Mouse (Mus musculus): Measurements from ENCODE around the gene Dapk3.

Gene Dapk3
- long read RNA-seq, experiment 1, transcript Dapk3-202 (9 exons, 1,730 nt), result major isoform, 77 of 103 reads
- long read RNA-seq, experiment 1, partial matches to known transcripts, result 3 of 103 reads
- long read RNA-seq, experiment 1, other reads (novel, unspliced or antisense), result 15 of 103 reads
- long read RNA-seq, experiment 2, transcript Dapk3-202 (9 exons, 1,730 nt), result major isoform, 94 of 132 reads
- long read RNA-seq, experiment 2, transcript Dapk3-209 (8 exons, 1,482 nt), result minor isoform, 10 of 132 reads
- long read RNA-seq, experiment 2, transcript Dapk3-201 (9 exons, 1,676 nt), result minor isoform, 5 of 132 reads
- long read RNA-seq, experiment 2, partial matches to known transcripts, result 4 of 132 reads
- long read RNA-seq, experiment 2, other reads (novel, unspliced or antisense), result 18 of 132 reads

DNA sequence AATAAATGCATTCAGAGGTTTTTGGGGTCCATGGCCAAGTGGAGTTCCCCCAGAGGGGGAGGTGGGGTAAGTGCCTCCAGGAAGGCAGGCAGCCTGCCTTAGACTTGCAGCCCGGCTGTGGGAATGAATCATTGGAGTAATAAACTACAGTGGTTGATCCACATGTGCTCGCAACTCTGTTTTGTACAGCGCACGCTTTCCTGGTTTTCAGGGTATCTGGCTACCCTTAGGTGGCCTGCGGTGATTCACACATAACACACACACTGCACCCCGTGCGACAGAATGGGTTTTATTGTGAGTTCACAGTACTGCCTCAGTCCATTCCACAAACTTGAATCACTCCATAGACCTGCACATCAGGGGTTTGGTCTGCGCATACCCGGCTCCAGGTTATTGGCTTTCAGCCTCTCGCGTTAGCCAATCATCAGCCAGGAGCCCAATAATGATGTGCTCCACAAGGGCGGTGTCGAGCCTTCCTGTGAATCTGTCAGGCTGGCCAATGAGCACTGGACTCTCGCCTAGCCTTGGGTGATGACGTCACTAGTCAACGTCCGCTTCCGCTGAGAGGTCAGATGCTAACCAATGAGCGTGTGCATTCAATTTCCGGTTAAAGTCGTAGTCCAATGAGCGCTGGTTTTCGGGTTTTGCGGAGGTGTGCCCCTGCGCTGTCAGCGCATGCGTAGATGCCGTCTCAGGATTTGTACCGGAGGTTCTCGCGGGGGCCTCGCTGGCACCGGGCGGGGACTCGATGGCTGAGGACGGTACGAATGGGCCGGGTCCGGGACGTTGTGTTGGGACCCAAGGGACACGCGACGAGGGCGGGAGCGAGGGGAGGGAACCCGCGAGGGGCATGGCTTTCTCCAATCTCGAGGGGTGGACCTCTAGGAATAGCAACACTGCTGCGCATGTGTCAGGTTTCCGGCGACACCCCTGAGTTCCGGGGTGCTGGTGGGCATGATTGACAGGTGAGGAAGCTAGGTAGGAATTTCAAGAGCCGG lies at the start of gene Dapk3:
TSS of gene Dapk3 (plus strand) at position 670 of the 998 bp plus-strand sequence.
- intact Hi-C loops (cut with DNase I), result no loop called here

DNA sequence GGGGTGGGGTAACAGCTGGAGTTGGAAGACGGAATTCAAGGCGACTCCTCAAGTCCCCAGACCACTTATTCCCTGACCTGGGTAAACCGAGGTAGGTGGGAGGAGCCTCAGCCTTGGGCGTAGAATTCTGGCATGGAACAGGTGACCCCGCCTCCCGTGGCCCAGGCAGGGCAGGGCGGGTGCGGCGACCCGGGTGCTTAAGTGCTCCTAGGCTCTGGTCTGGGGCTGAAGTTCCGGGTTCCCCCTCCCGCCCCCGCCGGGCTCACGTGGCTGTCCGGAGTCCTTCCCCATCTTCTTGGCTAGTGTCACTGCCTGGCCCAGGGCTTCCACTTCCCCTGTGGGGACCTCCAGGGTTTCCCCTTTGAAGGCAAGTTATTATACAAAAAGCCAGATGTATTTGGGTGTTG lies 48.6 kb upstream of the Dapk3 start:
- intact Hi-C loops (cut with DNase I), result no loop called here

GRCm38 (mm10) chr10:81134966-81135681 lies 47.7 kb upstream of the Dapk3 start, which contains the start of gene Zbtb7a:
Gene Zbtb7a, plus strand, starts transcription at chr10:81135220.
- intact Hi-C loops (cut with DNase I), result loop anchor here (5.0 kb wide), 1 partner anchor 42 kb away; the partner anchor contains the start of gene Eef2

DNA sequence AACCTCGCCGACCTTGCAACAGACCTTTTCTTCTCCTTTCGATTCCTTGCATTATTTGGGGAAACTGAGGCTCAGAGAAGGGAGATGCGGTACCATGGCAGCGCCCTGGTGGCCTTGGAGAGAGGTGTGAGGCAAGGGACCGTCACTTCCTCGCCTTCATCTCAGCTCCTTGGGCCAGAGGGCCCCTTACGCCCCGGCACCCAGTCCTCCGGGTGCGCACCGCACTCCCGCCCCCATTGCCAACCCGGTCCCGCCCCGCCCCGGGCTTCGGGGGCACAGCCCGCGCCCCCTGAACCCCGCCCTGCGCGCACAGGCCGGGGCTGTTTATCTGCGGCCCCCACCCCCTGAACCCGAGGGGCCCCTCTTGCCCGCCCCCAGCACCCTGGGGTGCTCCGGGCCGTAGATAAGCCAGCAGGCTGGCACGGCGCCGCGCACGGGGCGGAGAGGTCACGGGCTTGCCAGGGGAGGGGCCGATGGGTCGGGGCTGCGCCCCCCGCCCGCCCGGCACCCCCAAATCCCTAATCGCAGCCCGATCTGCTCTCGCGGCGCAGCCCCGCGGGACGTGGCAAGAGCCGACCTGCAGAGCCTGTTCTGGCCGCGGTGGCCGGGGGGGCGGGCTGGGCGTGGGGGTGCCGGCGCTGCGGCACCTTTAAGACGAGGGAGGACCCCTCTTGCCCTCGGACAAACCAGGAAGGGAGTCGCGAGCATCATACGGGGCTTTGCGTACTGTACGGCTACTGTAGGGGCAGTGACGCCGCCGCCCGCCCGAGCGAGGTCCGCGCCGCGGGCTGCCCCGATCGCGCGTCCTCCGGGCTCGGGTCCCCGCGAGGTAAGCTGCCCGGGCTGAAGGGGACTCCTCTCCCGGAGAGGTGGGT lies 46.7 kb upstream of the Dapk3 start:
- intact Hi-C loops (cut with DNase I), result loop anchor here (5.0 kb wide), 1 partner anchor 41 kb away; the partner anchor contains the start of gene Eef2

DNA sequence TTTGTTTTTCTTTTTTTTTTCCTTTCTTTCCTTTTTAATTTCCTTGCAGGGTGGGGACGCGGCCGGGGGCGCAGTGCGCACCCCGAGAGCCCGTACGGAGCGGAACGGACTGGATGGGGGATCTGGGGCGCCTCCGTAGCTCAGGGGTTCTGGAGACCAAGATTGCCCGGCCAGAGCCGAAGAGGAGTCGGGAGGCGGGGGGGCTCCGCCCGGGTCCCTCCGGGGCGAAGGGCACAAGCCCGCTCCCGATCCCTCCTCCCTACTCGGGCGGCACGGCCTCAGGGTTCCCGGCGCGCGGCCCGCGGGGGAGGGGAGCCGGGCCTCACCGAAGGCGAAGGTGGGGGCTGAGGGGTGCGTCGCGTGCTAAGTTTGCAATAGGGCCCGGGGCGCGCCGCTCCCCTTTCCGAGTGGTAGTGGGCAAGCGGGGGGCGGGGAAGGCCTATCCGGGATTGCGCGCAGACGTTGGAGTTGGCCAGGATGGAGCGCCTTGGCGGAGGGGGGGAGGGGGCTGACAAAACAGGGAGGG lies 46.0 kb upstream of the Dapk3 start:
- intact Hi-C loops (cut with DNase I), result loop anchor here (5.0 kb wide), 1 partner anchor 41 kb away; the partner anchor contains the start of gene Eef2

DNA sequence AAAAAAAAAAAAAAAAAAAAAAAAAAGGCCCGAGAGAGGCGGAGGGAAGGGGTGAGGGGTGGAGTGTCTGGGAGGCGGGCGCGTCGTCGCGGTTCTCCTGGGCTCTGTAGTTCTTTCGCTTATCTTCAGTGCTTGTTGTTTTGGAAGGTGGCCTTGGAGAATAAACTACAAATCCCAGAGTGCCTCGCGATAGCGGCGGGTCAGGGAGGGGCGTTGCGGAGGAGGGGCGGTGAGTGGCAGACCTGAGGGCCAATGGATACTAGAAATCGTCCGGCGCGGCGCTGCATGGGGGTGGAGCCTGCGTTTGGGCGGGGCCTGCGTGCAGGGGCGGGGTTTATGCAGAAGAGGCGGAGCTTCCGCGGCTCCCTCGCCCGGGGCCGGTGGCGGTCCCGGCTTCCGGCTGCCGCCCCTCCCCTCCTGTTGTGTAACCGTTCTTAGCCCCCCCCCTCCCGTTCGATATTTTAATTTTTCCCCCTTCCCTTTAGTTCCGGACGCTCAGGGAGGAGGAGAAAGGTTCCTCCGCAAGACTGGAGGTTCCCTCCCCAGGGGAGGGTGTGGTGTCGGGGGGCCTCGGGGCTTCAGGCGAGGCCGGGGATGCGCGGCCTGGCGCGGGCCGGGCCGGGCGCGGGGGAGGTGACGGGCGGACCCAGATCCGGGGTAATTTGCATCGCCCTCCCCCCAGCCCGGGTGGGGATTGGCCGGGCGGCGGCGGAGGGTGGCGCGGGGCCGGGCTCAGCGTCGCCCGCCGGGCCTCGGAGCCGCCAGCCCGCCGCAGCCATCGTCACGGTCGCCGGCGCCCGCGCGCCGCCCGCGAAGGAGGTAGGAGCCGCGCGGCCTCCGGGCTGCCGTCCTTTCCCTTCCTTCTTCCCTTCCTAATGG lies 45.3 kb upstream of the Dapk3 start:
- intact Hi-C loops (cut with DNase I), result loop anchor here (5.0 kb wide), 1 partner anchor 40 kb away; the partner anchor contains the start of gene Eef2

DNA sequence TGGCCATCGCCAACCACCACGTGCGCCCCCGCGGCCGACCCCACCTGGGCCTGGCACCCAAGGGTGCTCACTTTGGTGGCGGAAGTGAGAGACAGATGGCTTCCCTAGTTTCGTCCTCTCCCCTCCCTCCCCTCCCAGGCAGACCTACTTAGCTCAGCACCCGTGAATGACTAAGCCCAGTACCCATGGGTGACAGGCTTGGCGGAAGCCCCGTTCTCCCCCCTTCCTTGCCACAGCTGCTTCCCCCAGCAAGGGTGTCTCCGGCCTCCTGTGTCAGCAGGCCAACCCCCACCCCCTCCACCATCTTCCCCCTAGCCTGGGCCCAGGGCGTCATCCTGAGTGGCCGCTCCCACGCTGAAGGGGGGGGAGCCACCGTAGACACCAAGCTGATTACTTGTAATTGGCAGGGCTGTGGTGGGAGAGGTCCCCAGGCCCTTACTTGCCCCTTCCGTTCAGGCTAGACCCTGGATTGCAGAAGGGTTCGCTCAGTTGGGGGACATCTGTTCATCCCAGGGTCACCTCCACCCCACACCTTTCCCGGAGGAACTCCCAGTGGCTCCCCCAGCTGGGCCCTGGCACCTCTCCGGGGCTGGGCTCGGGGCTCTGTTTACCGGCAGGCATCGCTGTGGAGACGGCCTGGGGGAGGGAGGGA lies 44.5 kb upstream of the Dapk3 start:
- intact Hi-C loops (cut with DNase I), result loop anchor here (5.0 kb wide), 1 partner anchor 39 kb away; the partner anchor contains the start of gene Eef2

GRCm38 (mm10) chr10:81138821-81139528 lies 43.8 kb upstream of the Dapk3 start:
- intact Hi-C loops (cut with DNase I), result loop anchor here (5.0 kb wide), 1 partner anchor 38 kb away; the partner anchor contains the start of gene Eef2

DNA sequence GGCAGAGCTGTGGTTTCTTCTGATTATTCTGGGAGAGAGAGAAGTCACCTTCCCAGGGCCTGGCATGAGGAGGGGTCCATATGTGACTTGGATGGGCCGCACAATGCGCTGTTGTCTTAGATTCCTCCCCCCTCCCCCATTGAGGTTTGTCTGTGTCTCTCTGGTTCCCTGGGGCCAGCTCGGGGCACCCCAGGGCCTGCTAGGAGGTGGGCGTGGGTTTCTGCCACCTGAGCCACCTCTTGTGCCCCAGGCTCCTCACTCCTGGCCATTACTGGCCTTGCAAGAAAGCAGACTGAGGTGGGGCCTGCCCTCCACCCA lies 43.3 kb upstream of the Dapk3 start:
- intact Hi-C loops (cut with DNase I), result loop anchor here (5.0 kb wide), 1 partner anchor 38 kb away; the partner anchor contains the start of gene Eef2

DNA sequence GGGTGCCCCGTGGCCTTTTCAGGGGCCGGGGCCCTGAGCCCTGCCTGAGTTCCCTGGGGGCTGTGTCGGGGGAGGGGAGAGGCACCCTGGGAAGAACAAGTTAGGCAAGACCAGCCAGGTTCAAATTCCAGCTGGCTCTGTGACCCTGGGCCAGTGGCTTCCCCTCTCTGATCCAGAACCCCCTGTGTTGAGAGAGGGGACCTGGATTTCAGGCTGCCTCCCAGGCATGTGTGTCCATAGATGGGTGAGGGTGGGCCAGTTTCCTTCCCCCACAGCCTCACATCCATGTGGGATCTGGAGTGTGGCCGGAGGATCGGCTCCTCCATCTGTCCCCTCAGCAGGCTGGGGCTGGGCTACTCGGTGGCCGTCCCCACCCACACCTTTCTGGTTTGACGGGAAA lies 42.8 kb upstream of the Dapk3 start:
- intact Hi-C loops (cut with DNase I), result no loop called here

DNA sequence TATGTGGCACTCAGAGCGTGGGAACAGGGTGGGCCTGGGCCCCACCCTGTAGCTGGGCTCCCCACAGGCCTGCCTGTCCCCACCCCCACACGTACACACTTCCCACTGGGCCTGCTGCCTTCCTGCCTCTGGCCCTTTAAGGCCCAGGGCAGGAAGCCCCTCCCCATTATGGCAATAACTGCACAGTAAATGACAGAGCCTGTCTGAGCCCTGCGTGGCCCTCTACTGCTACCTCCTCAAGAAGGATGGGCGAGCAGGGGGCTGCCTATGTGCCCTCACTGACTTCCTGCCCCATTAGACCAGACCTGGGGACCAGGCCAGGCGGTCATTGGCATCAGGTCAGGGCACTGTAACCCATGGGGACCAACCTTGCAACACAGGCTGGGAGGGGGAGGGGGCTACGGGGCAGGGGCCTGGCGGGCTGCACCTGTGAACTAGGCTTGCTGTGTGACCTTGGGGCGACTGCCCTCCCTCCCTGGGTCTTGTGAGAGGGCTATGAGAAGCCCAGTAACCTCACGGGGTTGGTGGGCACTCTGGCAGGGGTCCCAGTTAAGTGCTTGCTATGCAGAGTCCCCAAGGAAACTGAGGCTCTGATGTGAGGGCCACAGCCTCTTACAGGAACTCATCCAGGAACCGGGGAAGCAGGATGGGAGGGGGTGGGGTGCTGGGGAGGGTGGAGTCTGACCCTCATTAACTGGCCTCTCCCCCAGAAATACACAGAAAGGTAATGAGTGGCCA lies 41.9 kb upstream of the Dapk3 start:
- intact Hi-C loops (cut with DNase I), result no loop called here

DNA sequence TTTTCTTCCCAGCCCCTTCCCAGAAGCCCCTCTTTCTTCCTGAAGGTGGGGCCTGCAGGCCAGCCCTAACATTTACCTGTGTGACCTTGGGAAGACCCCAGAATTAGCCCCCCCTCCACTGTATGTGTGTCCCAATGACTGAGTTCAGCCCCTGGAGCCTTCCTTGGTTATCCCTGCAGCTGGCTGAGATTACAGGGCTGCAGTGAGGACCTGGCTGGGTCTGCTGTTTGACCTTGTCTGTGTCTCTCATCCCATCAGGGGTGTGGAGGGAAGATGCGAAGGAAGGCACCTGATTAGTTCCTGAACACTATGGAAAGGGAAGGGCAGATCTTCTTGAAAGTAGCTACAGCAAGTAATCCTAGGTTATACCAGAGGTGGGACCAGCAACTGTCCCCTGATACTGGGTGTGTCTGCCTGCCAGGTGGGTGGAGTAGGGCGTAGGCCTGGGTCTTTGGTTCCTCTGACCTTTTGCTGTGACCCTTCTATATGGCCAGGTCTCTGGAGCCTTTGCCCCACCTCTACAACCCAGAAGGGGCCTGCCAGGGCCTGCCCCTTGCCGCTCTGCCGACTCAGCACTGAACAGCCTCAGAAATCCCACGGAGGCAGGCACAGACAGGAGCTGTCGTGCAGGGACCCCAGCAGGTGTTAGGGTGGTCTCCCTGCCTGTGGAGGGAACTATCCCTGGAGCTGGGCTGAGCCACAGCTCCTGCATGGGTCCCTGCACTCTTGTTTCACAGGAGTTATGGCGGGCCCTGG lies 41.2 kb upstream of the Dapk3 start:
- intact Hi-C loops (cut with DNase I), result no loop called here

GRCm38 (mm10) chr10:81142551-81142981 lies 40.2 kb upstream of the Dapk3 start:
- intact Hi-C loops (cut with DNase I), result no loop called here

DNA sequence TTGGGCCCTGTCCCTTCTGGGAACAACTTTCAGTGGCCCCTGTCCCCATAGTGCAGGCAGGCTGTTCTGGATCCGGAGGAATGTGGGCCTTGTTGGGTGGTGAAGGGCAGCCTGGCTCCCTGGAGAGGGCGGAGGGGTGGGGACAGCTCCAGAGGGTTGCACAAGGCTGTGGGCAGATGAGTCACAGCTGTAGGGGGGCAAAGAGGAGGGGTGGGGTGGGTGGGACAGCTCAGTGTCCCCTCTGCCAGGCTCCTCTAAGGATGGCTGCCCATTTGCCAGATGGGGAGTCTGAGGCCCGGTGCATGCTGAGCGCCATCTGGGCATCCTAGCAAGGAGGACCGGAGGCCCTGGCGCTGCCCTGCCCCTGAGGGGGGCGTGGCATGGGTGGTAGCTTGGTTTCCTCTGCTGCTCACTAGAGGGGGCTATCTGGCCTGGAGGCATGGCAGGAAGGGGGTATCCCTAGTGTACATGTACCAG lies 39.6 kb upstream of the Dapk3 start:
- intact Hi-C loops (cut with DNase I), result no loop called here

GRCm38 (mm10) chr10:81143845-81144437 lies 38.9 kb upstream of the Dapk3 start:
- intact Hi-C loops (cut with DNase I), result no loop called here
